Mouse (Mus musculus) bone marrow macrophage, adult 2 months (primary cell): Measurements from ENCODE around the gene Plxdc2. TPM values are rescaled to one million over a fixed set of nuclear protein-coding genes. Genes with fewer than 3 reads are reported as not detected.

Source experiments
- H3K27ac ChIP-seq: 2 replicates; pipeline ENCODE4 v1.5.1; 2012; ENCODE audit warnings: low read depth, low read length; ENCODE audit not compliant: insufficient read depth
- H3K4me1 ChIP-seq: 2 replicates; pipeline ENCODE4 v1.6.1; 2012; ENCODE audit warnings: low read length; ENCODE audit not compliant: control insufficient read depth, insufficient read depth
- H3K4me3 ChIP-seq: 2 replicates; pipeline ENCODE4 v1.5.1; 2012; ENCODE audit warnings: mild to moderate bottlenecking, low read length, moderate library complexity; ENCODE audit not compliant: insufficient read depth
- CTCF ChIP-seq: IDR thresholded peaks from 2 replicates; pipeline ENCODE4 v1.5.1; 2012; ENCODE audit warnings: low read depth, mild to moderate bottlenecking, low read length, moderate library complexity
- POLR2A ChIP-seq: IDR thresholded peaks from 2 replicates; pipeline ENCODE4 v1.6.1; 2012; ENCODE audit warnings: mild to moderate bottlenecking, low read depth, low read length, borderline replicate concordance
- polyA plus RNA-seq: library from polyadenylated mRNA; stranded (reverse); fragments of >200 nt; gene quantifications from 2 replicates; pipeline ENCODE4 v1.2.4, GENCODE M21; 2012; ENCODE audit not compliant: missing spikeins, insufficient read depth, insufficient read length

Plxdc2 gene
- polyA plus RNA-seq, 1 experiment, result 102 TPM

GRCm38 (mm10) chr2:16364749-16365148 is 8.6 kb downstream of the Plxdc2 start:
- H3K27ac ChIP-seq, result no peak overlapping the region
- H3K4me1 ChIP-seq, result 0 out of 2 replicates have a peak, but pooled peaks cover 2% of the 10 kb centered on the region
- H3K4me3 ChIP-seq, result no peak overlapping the region
- TF ChIP-seq CTCF (no peak), POLR2A (no peak)

DNA sequence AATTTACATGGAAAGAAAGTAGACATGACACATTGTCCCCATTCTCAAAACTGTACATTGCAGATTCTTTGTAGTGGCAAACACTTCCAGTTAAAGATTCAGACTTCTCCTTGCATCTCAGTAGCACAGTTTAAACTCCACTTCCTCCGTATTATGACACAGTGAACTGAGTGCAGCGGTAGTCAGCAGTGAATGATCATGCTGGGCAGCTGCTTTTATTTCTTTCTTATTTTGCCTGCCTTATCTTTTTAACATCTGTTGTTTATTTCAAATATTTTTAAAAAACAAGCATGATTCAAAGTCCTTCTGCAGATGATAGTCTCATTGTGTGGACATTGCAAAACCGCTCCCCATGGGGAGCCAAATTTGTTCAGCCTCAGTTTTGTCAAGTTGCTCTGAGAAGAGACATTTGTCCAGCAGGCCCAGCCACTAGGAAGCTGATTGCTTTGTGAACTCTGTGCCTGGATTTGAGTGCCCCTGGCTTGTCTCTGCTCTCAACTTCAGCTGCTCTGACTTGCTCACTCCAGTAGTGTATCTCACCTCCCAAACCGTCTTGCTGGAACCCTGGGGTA is 9.8 kb downstream of the Plxdc2 start:
- no peak overlapping the region for H3K27ac ChIP-seq
- TF ChIP-seq POLR2A (no peak), CTCF (no peak)
- no peak overlapping the region for H3K4me3 ChIP-seq
- H3K4me1 ChIP-seq, result 0 out of 2 replicates have a peak, but pooled peaks cover 2% of the 10 kb centered on the region

DNA sequence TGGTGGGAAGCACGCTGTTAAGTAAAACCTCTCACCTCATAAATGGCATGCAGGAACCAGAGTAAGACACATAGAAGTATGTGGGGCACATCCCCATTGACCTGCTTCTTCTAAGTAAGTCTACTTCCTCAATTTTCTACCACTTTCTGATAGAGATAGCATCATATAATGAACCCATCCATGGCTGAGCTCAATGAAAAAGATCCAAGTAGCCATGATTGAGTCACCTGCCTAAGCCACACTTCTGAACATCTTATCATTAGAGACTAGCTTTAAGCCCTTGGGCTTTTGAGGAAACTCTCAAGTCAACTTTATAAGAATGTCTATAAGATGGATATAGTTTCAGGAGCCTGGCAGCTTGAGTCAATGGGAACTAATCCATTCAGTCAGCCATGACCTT is 14.3 kb downstream of the Plxdc2 start:
- TF ChIP-seq POLR2A (no peak), CTCF (no peak)
- Histone ChIP-seq H3K27ac (no peak overlapping the region), H3K4me3 (no peak overlapping the region), H3K4me1 (0 out of 2 replicates have a peak, but pooled peaks cover 2% of the 10 kb centered on the region)

DNA sequence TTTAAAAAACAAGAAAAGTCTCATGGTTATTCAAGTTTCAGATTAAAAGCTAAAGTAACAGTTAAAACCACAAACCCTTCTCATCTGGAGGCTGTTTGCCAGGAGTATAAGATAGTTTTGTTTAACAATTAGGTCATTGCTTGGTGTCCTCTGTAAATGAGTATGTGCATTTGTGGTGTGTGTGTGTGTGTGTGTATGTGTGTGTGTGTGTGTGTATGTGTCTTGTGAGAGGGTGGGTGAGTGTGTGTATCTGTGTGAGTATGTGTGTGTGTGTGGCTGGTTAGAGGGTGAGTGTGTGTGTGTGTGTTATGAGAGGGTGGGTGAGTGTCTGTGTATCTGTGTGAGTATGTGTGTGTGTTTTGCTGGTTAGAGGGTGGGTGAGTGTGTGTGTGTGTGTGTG is 18.2 kb downstream of the Plxdc2 start:
- Histone ChIP-seq H3K27ac (no peak overlapping the region), H3K4me1 (no peaks in the 10 kb centered on the region), H3K4me3 (no peak overlapping the region)
- TF ChIP-seq CTCF, result no peak
- no peak for TF ChIP-seq POLR2A

GRCm38 (mm10) chr2:16386206-16386605 is 30.1 kb downstream of the Plxdc2 start:
- Histone ChIP-seq H3K27ac (no peak overlapping the region), H3K4me1 (no peaks in the 10 kb centered on the region), H3K4me3 (no peak overlapping the region)
- TF ChIP-seq CTCF, result no peak
- no peak for TF ChIP-seq POLR2A

DNA sequence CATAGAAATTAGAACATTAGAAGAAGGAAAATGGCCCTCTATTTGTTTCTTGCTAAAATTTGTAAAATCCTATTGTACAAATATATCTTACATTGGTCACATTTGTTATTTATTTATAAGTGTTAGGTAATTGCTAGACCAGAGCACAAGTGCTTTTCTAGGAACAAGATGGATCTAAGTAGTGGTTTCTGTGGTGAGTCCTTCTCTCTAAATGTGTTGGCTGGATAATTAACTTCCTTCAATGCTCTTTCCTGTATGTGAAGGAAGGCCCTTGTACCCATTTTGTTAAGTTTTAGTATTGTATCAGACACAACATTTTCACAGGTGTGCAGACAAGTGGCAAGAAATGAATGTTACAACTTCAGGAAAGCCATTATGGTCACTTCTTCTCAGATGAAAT is 30.6 kb downstream of the Plxdc2 start:
- TF ChIP-seq POLR2A, result no peak
- TF ChIP-seq CTCF, result no peak
- Histone ChIP-seq H3K4me1 (no peaks in the 10 kb centered on the region), H3K4me3 (no peak overlapping the region), H3K27ac (no peak overlapping the region)

GRCm38 (mm10) chr2:16387787-16388186 is 31.7 kb downstream of the Plxdc2 start:
- H3K27ac ChIP-seq, result no peak overlapping the region
- H3K4me3 ChIP-seq, result no peak overlapping the region
- TF ChIP-seq POLR2A (no peak), CTCF (no peak)
- H3K4me1 ChIP-seq, result no peaks in the 10 kb centered on the region

- no peak overlapping the region for H3K4me3 ChIP-seq
- TF ChIP-seq CTCF, result no peak
- no peak for TF ChIP-seq POLR2A
- H3K27ac ChIP-seq, result no peak overlapping the region
- no peaks in the 10 kb centered on the region for H3K4me1 ChIP-seq
Measured at GRCm38 (mm10) chr2:16397501-16397900, 41.4 kb downstream of the Plxdc2 start.

GRCm38 (mm10) chr2:16398006-16398405 is 41.9 kb downstream of the Plxdc2 start:
- H3K27ac ChIP-seq, result no peak overlapping the region
- H3K4me3 ChIP-seq, result no peak overlapping the region
- TF ChIP-seq CTCF, result no peak
- TF ChIP-seq POLR2A, result no peak
- H3K4me1 ChIP-seq, result no peaks in the 10 kb centered on the region

GRCm38 (mm10) chr2:16398896-16399295 is 42.8 kb downstream of the Plxdc2 start:
- TF ChIP-seq POLR2A, result no peak
- no peak for TF ChIP-seq CTCF
- Histone ChIP-seq H3K4me1 (no peaks in the 10 kb centered on the region), H3K4me3 (no peak overlapping the region), H3K27ac (no peak overlapping the region)
